Mouse (Mus musculus) E14TG2a.4 (cell line): Measurements from ENCODE around the gene Mpig6b.
A peak's percentile ranks its signal among the peaks of the same experiment; 100 is the strongest.

ENCODE experiments used
- H3K27me3 ChIP-seq: 2 replicates; pipeline ENCODE4 v1.6.1; 2014; ENCODE audit warnings: low read length, control low read depth; ENCODE audit not compliant: insufficient read depth
- H3K36me3 ChIP-seq: 2 replicates; pipeline ENCODE4 v1.6.1; 2014; ENCODE audit warnings: low read length, control low read depth; ENCODE audit not compliant: insufficient read depth
- H3K4me1 ChIP-seq: replicated peaks from 2 replicates; pipeline ENCODE4 v1.6.1; 2014; ENCODE audit warnings: low read depth, low read length, control low read depth
- H3K4me3 ChIP-seq: replicated peaks from 2 replicates; pipeline ENCODE4 v1.5.1; 2014; ENCODE audit warnings: mild to moderate bottlenecking, low read length
- H3K9me3 ChIP-seq: 2 replicates; pipeline ENCODE4 v1.6.1; 2014; ENCODE audit warnings: low read length, control low read depth
- CTCF ChIP-seq: conservative IDR thresholded peaks from 2 replicates; pipeline ENCODE4 v1.5.1; 2014; ENCODE audit warnings: low read length
- NANOG ChIP-seq: IDR thresholded peaks from 2 replicates; pipeline ENCODE4 v1.6.1; 2014; ENCODE audit warnings: borderline replicate concordance, low read length, mixed read lengths
- POU5F1 ChIP-seq: IDR thresholded peaks from 2 replicates; pipeline ENCODE4 v1.6.1; 2014; ENCODE audit warnings: low read length, borderline replicate concordance

Gene Mpig6b

GRCm38 (mm10) chr17:35058911-35059892, 6.8 kb downstream of the Mpig6b start, which contains the start of gene Ddah2:
Gene Ddah2 (plus strand): TSS chr17:35059035.
- Histone ChIP-seq H3K4me1 (peaks cover 72% of the 10 kb centered on the region), H3K9me3 (no peaks in the 10 kb centered on the region), H3K27me3 (peaks cover 6% of the 10 kb centered on the region), H3K4me3 (peak within 1 kb of the TSS; percentile 92), H3K36me3 (peaks cover 69% of the 10 kb centered on the region)
- TF ChIP-seq CTCF (peak; percentile 35), NANOG (no peak)

GRCm38 (mm10) chr17:35058316-35058715, 7.7 kb downstream of the Mpig6b start:
- TF ChIP-seq POU5F1 (no peak), CTCF (no peak), NANOG (no peak)
- H3K4me3 ChIP-seq: peak overlapping the region; percentile 92; the same call in 1 of the 2 replicates
- H3K4me1 ChIP-seq: peaks cover 71% of the 10 kb centered on the region
- peaks cover 75% of the 10 kb centered on the region for H3K36me3 ChIP-seq
- H3K27me3 ChIP-seq: peaks cover 6% of the 10 kb centered on the region
- H3K9me3 ChIP-seq: no peaks in the 10 kb centered on the region

- peaks cover 80% of the 10 kb centered on the region for H3K36me3 ChIP-seq
- H3K9me3 ChIP-seq: no peaks in the 10 kb centered on the region
- H3K4me1 ChIP-seq: peaks cover 71% of the 10 kb centered on the region
- no peak for TF ChIP-seq CTCF
- no peak for TF ChIP-seq POU5F1
- no peak for TF ChIP-seq NANOG
- no peak overlapping the region for H3K4me3 ChIP-seq
- peaks cover 6% of the 10 kb centered on the region for H3K27me3 ChIP-seq
Measured at GRCm38 (mm10) chr17:35057090-35057489, 8.9 kb downstream of the Mpig6b start.

- Histone ChIP-seq H3K36me3 (peaks cover 72% of the 10 kb centered on the region), H3K27me3 (peaks cover 6% of the 10 kb centered on the region), H3K4me1 (peaks cover 69% of the 10 kb centered on the region), H3K9me3 (no peaks in the 10 kb centered on the region), H3K4me3 (no peak overlapping the region)
- TF ChIP-seq CTCF (no peak), POU5F1 (no peak), NANOG (no peak)
Measured at GRCm38 (mm10) chr17:35055691-35056495, 10.1 kb downstream of the Mpig6b start.

GRCm38 (mm10) chr17:35052271-35052798, 13.6 kb downstream of the Mpig6b start:
- Histone ChIP-seq H3K9me3 (no peaks in the 10 kb centered on the region), H3K4me3 (peak overlapping the region; percentile 80), H3K4me1 (peaks cover 75% of the 10 kb centered on the region), H3K36me3 (peaks cover 48% of the 10 kb centered on the region), H3K27me3 (no peaks in the 10 kb centered on the region)
- TF ChIP-seq CTCF: no peak
- TF ChIP-seq NANOG: no peak
- no peak for TF ChIP-seq POU5F1

- H3K4me1 ChIP-seq: peaks cover 81% of the 10 kb centered on the region
- peak overlapping the region; percentile 80 for H3K4me3 ChIP-seq
- peaks cover 41% of the 10 kb centered on the region for H3K36me3 ChIP-seq
- no peaks in the 10 kb centered on the region for H3K9me3 ChIP-seq
- H3K27me3 ChIP-seq: no peaks in the 10 kb centered on the region
- TF ChIP-seq POU5F1 (no peak), CTCF (no peak), NANOG (no peak)
Measured at GRCm38 (mm10) chr17:35051156-35052086, 14.6 kb downstream of the Mpig6b start.

GRCm38 (mm10) chr17:35050126-35050750, 15.7 kb downstream of the Mpig6b start:
- H3K9me3 ChIP-seq: no peaks in the 10 kb centered on the region
- peaks cover 7% of the 10 kb centered on the region for H3K27me3 ChIP-seq
- H3K36me3 ChIP-seq: peaks cover 29% of the 10 kb centered on the region
- TF ChIP-seq CTCF (no peak), NANOG (no peak), POU5F1 (no peak)
- peak overlapping the region; percentile 80 for H3K4me3 ChIP-seq
- peaks cover 82% of the 10 kb centered on the region for H3K4me1 ChIP-seq
